Mouse (Mus musculus) Muller cell, postnatal 12 days (primary cell): ENCODE measurements around the gene Gm15056.

Experiments
- DNase-seq: peaks from one replicate; pipeline ENCODE4 v3.0.0-alpha.2; 2015; ENCODE audit errors: inconsistent ontology term

Gene Gm15056

GRCm38 (mm10) chr8:20902527-20902926 lies at the start of gene Gm15056:
Gene Gm15056 (minus strand): TSS chr8:20902627.
- DNase-seq, result no peak

GRCm38 (mm10) chr8:20944610-20945009 lies 42.2 kb upstream of the Gm15056 start, which contains the start of gene AY761185:
Gene AY761185 (minus strand): TSS chr8:20944710.
- DNase-seq, result no peak

DNA sequence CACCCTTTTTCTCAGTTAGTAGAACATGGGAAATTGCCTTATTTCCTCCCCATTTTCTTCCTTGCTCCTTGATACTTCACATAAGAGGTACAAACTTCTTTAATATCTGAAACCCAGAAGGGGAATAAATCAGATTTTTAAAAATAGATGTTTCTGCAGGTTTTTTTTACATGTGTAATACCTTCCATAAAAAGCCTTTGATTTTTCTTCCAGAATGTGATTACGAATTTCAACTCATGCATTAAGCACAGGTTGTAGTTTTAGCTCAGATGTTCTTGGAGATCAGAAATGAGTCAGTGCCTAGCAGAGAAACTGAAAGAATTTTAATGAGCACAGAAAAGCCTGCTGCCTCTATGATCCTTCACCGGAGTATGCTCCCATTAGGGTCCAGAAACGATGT lies 19.5 kb upstream of the Gm15056 start, which contains the start of gene Gm6040:
Gm6040 (minus strand) TSS at position 101 of the 400 bp plus-strand sequence.
- DNase-seq, result no peak

- DNase-seq, result no peak
Observed at GRCm38 (mm10) chr8:20912288-20912687, 9.9 kb upstream of the Gm15056 start.

DNA sequence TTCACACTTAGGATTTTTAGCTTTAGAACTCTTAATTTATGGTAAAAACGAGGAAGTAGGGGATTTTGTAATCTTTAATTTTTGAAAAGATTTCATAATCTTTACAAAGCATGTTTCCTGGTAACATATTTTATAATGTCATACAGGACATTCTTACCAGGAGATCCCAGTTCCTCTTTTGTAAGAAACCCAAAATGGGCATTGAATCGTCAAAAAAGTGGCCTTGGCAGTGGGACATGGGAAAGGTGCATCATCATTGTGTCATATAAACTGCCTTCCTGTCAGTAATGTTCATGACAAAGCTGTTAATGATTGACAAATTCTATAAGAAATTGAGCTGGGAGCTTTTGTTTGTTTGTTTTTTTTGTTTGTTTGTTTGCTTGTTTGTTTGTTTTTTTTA lies 5.8 kb upstream of the Gm15056 start:
- DNase-seq, result no peak

DNA sequence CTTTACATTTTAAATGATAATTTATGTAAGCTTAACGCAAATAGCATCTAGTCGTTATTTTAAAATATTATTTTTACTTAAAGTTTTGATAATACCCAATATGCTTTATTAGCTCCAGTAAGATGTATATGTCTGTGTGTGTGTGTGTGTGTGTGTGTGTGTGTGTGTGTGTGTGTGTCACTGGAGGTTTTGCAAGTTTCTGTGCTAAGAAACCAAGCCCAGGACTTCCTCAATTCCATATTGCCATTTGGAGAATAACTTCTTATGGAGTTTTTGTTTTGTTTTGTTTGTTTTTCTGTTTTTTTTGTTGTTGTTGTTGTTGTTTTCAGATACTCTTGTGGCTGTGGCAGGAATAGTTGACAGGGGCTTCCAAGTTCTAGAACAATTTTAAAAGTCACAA lies 4.7 kb upstream of the Gm15056 start:
- no peak for DNase-seq

DNA sequence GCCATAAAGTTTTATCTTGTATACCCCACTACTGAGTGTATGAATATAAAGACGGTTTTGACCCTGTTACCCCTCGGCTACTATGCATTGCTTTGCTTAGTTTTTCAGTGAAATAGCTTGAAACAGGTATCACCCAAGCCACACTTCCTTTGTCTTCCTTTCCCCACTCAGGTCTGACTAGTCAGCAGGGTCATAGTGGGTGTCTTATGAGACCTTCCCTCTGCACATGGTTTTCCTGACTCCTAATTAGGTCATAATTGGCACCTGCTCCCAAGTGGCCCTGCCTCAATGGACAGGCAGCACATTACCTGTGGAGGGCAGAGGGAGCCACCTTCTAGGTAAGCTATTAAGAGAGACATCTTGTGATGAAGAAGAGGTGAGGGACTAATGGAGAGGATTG lies 10.1 kb downstream of the Gm15056 start, which contains the start of gene Defb33:
Defb33 (plus strand) TSS at position 301 of the 400 bp plus-strand sequence.
- no peak for DNase-seq

GRCm38 (mm10) chr8:20874608-20875007 lies 27.8 kb downstream of the Gm15056 start:
- DNase-seq, result no peak
